Mouse (Mus musculus) testis, adult 2 months (tissue): ENCODE data around the gene Ugt1a6b. TPM values are rescaled to one million over a fixed set of nuclear protein-coding genes. Genes with fewer than 3 reads are reported as not detected.

Source experiments
- H3K27ac ChIP-seq: fragments of 200-500 bp; 2 replicates; pipeline ENCODE4 v1.5.1; 2012; ENCODE audit warnings: low read depth, low read length; ENCODE audit not compliant: control insufficient read depth, insufficient read depth
- H3K27me3 ChIP-seq: fragments of 200-500 bp; 2 replicates; pipeline ENCODE4 v1.6.1; 2012; ENCODE audit warnings: mild to moderate bottlenecking, low read length, moderate library complexity; ENCODE audit not compliant: control insufficient read depth, insufficient read depth
- H3K36me3 ChIP-seq: fragments of 200-500 bp; 2 replicates; pipeline ENCODE4 v1.6.1; 2012; ENCODE audit warnings: mild to moderate bottlenecking, low read length; ENCODE audit not compliant: control insufficient read depth, insufficient read depth
- H3K4me1 ChIP-seq: fragments of 200-500 bp; 2 replicates; pipeline ENCODE4 v1.6.1; 2012; ENCODE audit warnings: low read length; ENCODE audit not compliant: control insufficient read depth, insufficient read depth
- H3K4me3 ChIP-seq: fragments of 200-500 bp; 2 replicates; pipeline ENCODE4 v1.5.1; 2012; ENCODE audit warnings: low read depth, mild to moderate bottlenecking, low read length, moderate library complexity, mixed read lengths; ENCODE audit not compliant: control insufficient read depth
- CTCF ChIP-seq: fragments of 200-500 bp; IDR thresholded peaks from 2 replicates; pipeline ENCODE4 v1.5.1; 2012; ENCODE audit warnings: low read depth, mild to moderate bottlenecking, inconsistent platforms, low read length, moderate library complexity; ENCODE audit not compliant: control insufficient read depth, insufficient read depth, insufficient replicate concordance
- POLR2A ChIP-seq: fragments of 200-500 bp; IDR thresholded peaks from 2 replicates; pipeline ENCODE4 v1.6.1; 2012; ENCODE audit warnings: low read depth, mild to moderate bottlenecking, inconsistent platforms, low read length, moderate library complexity; ENCODE audit not compliant: control insufficient read depth
- polyA plus RNA-seq: library from polyadenylated mRNA; depleted of rRNA; stranded (reverse); fragments of >200 nt; gene quantifications from 2 replicates; pipeline ENCODE4 v1.2.3, GENCODE M21; 2012

Ugt1a6b gene
- polyA plus RNA-seq, 1 experiment = 7.4 TPM

DNA sequence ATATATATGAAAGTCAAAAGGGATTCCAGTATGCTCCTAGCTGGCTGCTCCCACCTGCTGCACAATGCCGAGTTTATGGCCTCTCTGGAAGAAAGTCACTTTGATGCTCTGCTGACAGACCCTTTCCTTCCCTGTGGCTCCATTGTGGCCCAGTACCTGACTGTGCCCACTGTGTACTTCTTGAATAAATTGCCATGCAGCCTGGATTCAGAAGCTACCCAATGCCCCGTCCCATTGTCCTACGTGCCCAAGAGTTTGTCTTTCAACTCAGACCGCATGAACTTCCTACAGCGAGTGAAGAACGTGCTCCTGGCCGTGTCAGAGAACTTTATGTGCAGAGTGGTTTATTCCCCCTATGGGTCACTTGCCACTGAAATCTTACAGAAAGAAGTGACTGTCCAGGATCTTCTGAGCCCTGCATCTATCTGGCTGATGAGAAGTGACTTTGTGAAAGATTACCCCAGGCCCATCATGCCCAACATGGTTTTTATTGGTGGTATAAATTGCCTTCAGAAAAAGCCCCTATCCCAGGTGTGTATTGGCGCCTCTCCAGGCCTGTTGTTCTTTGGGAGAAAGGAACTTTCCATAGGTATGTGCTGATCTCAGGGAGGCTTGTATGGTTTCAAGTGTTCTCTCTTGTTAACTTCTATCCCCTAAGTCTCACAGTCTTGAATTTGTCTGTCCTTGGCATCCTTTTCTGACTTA is 109.4 kb downstream of the Ugt1a6b start:
- Histone ChIP-seq H3K4me3 (no peak overlapping the region), H3K4me1 (no peaks in the 10 kb centered on the region), H3K36me3 (no peaks in the 10 kb centered on the region), H3K27me3 (no peaks in the 10 kb centered on the region), H3K27ac (no peak overlapping the region)
- TF ChIP-seq POLR2A = no peak
- no peak for TF ChIP-seq CTCF

GRCm38 (mm10) chr1:88213061-88213460 is 110.0 kb downstream of the Ugt1a6b start:
- Histone ChIP-seq H3K4me1 (no peaks in the 10 kb centered on the region), H3K27me3 (no peaks in the 10 kb centered on the region), H3K4me3 (no peak overlapping the region), H3K27ac (no peak overlapping the region), H3K36me3 (no peaks in the 10 kb centered on the region)
- TF ChIP-seq POLR2A (no peak), CTCF (no peak)

DNA sequence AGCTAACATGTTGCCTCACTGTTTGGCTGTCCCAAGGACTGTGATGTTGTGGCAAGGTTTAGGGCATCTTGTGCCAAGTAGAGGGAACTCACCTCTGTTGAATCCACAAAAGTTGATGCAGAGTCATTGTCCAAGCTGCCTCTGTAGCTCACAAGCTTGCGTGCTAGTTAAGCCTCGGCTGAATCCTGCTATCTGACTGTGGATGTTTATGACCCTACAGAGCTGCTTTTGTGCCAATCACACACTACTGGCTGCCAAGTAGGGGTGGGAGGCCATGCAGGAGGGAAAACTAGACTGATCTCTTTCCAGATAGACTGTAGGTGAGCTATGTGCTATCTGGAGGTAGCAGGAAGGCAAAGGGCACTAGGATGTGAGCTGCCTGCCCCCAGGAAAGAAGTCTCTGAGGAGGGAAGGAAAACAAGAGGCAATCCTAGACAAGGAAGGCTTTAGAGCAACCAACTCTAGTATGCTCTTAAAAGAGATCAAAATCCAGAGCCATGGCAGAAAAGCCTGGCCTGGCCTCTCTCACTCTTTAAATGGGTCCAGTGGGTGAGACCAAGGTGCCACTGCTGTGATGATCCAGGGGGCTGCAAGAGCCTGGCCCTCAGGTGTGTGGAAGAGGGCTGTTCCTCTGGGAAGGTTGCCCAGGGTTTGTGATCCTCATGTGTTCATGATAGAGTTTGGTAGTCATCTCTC is 110.9 kb downstream of the Ugt1a6b start:
- Histone ChIP-seq H3K27me3 (no peaks in the 10 kb centered on the region), H3K4me1 (no peaks in the 10 kb centered on the region), H3K27ac (no peak overlapping the region), H3K4me3 (no peak overlapping the region), H3K36me3 (no peaks in the 10 kb centered on the region)
- TF ChIP-seq CTCF (no peak), POLR2A (no peak)

- Histone ChIP-seq H3K4me3 (no peak overlapping the region), H3K27ac (no peak overlapping the region), H3K4me1 (no peaks in the 10 kb centered on the region), H3K27me3 (no peaks in the 10 kb centered on the region), H3K36me3 (no peaks in the 10 kb centered on the region)
- TF ChIP-seq POLR2A = no peak
Observed at GRCm38 (mm10) chr1:88214462-88214952, 111.5 kb downstream of the Ugt1a6b start.

DNA sequence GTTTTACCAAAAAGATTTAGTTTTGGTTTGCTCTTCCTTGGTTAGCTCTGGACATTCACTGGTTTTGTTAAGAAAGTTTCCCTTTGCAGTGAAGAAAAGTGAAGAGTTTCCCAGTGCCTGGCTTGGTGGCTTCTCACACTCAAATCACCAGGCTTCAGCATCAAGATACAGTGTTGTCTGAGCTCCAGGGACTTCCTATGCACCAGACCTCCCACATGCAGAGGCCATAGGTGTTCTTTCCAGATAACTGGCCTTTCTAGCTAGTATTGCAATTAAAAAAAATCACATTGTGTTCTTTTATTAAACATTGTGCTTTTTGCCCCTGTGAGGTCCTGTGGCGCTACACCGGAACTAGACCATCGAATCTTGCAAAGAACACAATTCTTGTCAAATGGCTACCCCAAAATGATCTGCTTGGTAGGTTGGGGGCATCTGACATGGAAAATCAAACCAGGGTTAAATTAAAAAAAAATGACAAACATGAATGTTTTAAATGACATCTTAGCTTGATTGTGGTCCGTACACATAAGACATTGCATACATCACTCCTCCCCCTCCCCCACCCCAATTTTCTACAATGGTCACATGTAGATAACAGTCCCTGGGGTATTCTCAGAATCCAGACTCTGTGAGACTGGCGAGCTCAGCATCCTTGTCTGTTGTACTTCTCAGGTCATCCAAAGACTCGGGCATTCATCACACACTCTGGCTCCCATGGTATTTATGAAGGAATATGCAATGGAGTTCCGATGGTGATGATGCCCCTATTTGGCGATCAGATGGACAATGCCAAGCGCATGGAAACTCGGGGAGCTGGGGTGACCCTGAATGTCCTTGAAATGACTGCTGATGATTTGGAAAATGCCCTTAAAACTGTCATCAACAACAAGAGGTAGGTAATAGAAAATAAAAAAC is 112.7 kb downstream of the Ugt1a6b start:
- TF ChIP-seq POLR2A (no peak), CTCF (no peak)
- Histone ChIP-seq H3K27me3 (no peaks in the 10 kb centered on the region), H3K4me3 (no peak overlapping the region), H3K27ac (no peak overlapping the region), H3K36me3 (no peaks in the 10 kb centered on the region), H3K4me1 (no peaks in the 10 kb centered on the region)

- H3K4me3 ChIP-seq = no peak overlapping the region
- H3K4me1 ChIP-seq = no peaks in the 10 kb centered on the region
Observed at GRCm38 (mm10) chr1:88216551-88216950, 113.5 kb downstream of the Ugt1a6b start.

GRCm38 (mm10) chr1:88217144-88217543 is 114.1 kb downstream of the Ugt1a6b start:
- H3K27me3 ChIP-seq = no peaks in the 10 kb centered on the region
- H3K27ac ChIP-seq = no peak overlapping the region
- no peak overlapping the region for H3K4me3 ChIP-seq
- no peaks in the 10 kb centered on the region for H3K36me3 ChIP-seq
- TF ChIP-seq CTCF = no peak
- no peak for TF ChIP-seq POLR2A
- H3K4me1 ChIP-seq = no peaks in the 10 kb centered on the region

More at GRCm38 (mm10) chr1:88216551-88216950, 113.5 kb downstream of the Ugt1a6b start:
- Histone ChIP-seq H3K27me3 (no peaks in the 10 kb centered on the region), H3K36me3 (no peaks in the 10 kb centered on the region), H3K27ac (no peak overlapping the region)
- no peak for TF ChIP-seq POLR2A
- no peak for TF ChIP-seq CTCF
